Mouse (Mus musculus) bone marrow, adult 2 months (tissue): ENCODE results near the gene Gm8108.
"Not testable (repeated sequence)": the region's sequence is repeated elsewhere in the genome, so short reads cannot be mapped to it uniquely, and the experiment has no call there.

Source experiments
- CTCF ChIP-seq: fragments of 200-500 bp; IDR thresholded peaks from 2 replicates; pipeline ENCODE4 v1.5.1; 2011; ENCODE audit warnings: low read length, control low read depth; ENCODE audit not compliant: control insufficient read depth, insufficient read depth
- POLR2A ChIP-seq: fragments of 200-500 bp; IDR thresholded peaks from 2 replicates; pipeline ENCODE4 v1.6.1; 2011; ENCODE audit warnings: low read depth, mild to moderate bottlenecking, control low read depth, low read length, borderline replicate concordance; ENCODE audit not compliant: control insufficient read depth

GRCm38 (mm10) chr14:4110426-4110825 is at the start of gene Gm8108:
- TF ChIP-seq POLR2A, CTCF: not testable (repeated sequence)
